Comparison of ENCODE assay signal across 8 mouse cellular contexts in the genomic region with DNA sequence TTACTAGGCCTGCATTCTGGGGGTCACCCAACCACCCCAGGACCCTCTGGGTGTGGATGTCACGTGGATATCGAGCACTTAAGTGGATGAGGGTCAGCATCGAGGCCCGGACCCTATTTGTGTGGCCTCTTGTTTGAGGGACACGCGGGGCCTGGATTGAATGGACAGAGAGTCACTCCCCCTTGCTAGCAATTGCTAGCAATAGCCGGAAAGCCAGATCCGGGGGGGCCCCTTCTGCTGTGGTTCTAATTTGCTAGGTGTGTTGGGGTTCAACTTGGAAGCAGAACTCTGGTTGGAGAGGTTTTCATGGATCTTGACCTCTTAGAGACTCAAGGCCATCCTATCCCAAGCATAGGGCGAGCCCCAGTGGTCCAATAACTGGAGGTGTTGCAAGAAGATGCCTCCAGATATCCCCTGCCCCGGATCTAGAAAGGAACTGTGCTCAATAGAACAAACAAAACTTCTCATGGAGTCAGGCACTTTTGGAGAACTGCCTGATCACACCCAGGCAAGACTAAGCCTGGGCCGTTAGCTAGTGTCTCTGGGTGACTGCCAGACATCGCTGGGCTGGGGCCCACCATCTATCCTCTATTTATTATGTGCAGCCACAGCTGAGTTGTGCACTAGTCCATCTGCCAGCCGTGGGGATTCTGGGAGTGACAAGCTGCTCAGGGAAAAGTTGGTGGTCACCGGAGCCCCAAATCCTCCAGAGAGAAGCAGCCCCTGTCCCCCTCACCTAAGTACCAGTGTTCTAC. TPM values are rescaled to one million over a fixed set of nuclear protein-coding genes. Genes with fewer than 3 reads are reported as not detected.
A peak's percentile ranks its signal among the peaks of the same experiment; 100 is the strongest.
DNase-seq lines count a peak whose midpoint lies in the region; ATAC-seq lines count a peak whose summit lies in the region.

No protein-coding gene starts in this region.

- peak; percentile 79 for DNase-seq in urinary bladder, postnatal 14 days (ENCODE audit: low spot score)
- no peak for DNase-seq in urinary bladder, adult 18-20 months (ENCODE audit: low spot score in 2 of 2)
- DNase-seq in kidney, postnatal 10 days, result peak; percentile 85
- DNase-seq in liver, embryonic 13.5 days, result no peak
- peak; percentile 74 to 78 for DNase-seq in urinary bladder, postnatal 4 days (ENCODE audit: low spot score in 2 of 2)

- peak overlapping the region; percentile 100 for H3K27ac ChIP-seq in heart, embryonic 14.5 days (replicated peaks in 1 of 2; ENCODE audit: control insufficient read depth in 1 of 2, insufficient read depth in 1 of 2, low read depth in 2 of 2, low read length in 2 of 2)
- H3K27ac ChIP-seq in liver, embryonic 13.5 days, result peak overlapping the region; percentile 100
- H3K27ac ChIP-seq in neural tube, embryonic 13.5 days (replicated peaks), result peak overlapping the region; percentile 100

- H3K9me3 ChIP-seq in heart, embryonic 14.5 days (ENCODE audit: control insufficient read depth, low read length), result no peaks in the 10 kb centered on the region
- no peaks in the 10 kb centered on the region for H3K9me3 ChIP-seq in liver, embryonic 13.5 days (replicated peaks)
- no peaks in the 10 kb centered on the region for H3K9me3 ChIP-seq in neural tube, embryonic 13.5 days

- no peaks in the 10 kb centered on the region for H3K27me3 ChIP-seq in heart, embryonic 14.5 days (ENCODE audit: control insufficient read depth, insufficient read depth, low read length)
- no peaks in the 10 kb centered on the region for H3K27me3 ChIP-seq in liver, embryonic 13.5 days
- H3K27me3 ChIP-seq in neural tube, embryonic 13.5 days, result no peaks in the 10 kb centered on the region

- ATAC-seq in erythroblast, adult 5-6 weeks (replicated peaks; ENCODE audit: low FRiP score, poor library complexity, severe bottlenecking), result 0 out of 2 replicates have a peak, but pooled peaks have one; percentile 2
- no peak for ATAC-seq in heart, embryonic 14.5 days (ENCODE audit: insufficient number of reproducible peaks, insufficient read depth, low FRiP score, low read depth)
- no peak for ATAC-seq in liver, embryonic 13.5 days (ENCODE audit: low read depth)
- peak; percentile 10; the same call in 1 of the 2 replicates for ATAC-seq in neural tube, embryonic 13.5 days (ENCODE audit: low read depth)

- peaks cover 35 to 47% of the 10 kb centered on the region in 2 experiments for H3K4me1 ChIP-seq in heart, embryonic 14.5 days (ENCODE audit: control insufficient read depth in 2 of 2, insufficient read depth in 2 of 2, low read length in 2 of 2)
- H3K4me1 ChIP-seq in liver, embryonic 13.5 days (replicated peaks), result peaks cover 81% of the 10 kb centered on the region
- peaks cover 61% of the 10 kb centered on the region for H3K4me1 ChIP-seq in neural tube, embryonic 13.5 days (replicated peaks)

- peak overlapping the region; percentile 72 to 100 for H3K4me3 ChIP-seq in heart, embryonic 14.5 days (ENCODE audit: control insufficient read depth in 1 of 2, insufficient read depth in 1 of 2, low read depth in 1 of 2, low read length in 2 of 2)
- peak overlapping the region; percentile 99 for H3K4me3 ChIP-seq in liver, embryonic 13.5 days (replicated peaks)
- H3K4me3 ChIP-seq in neural tube, embryonic 13.5 days, result peak overlapping the region; percentile 92

- H3K4me2 ChIP-seq in heart, embryonic 14.5 days (ENCODE audit: low read length), result peak overlapping the region; percentile 91
- peak overlapping the region; percentile 93 for H3K4me2 ChIP-seq in liver, embryonic 13.5 days
- H3K4me2 ChIP-seq in neural tube, embryonic 13.5 days, result peak overlapping the region; percentile 83

- H3K9ac ChIP-seq in heart, embryonic 14.5 days (ENCODE audit: low read length), result peak overlapping the region; percentile 86
- H3K9ac ChIP-seq in liver, embryonic 13.5 days, result peak overlapping the region; percentile 100
- H3K9ac ChIP-seq in neural tube, embryonic 13.5 days, result peak overlapping the region; percentile 87

- H3K36me3 ChIP-seq in heart, embryonic 14.5 days (ENCODE audit: control insufficient read depth, insufficient read depth, low read length), result peaks cover 35% of the 10 kb centered on the region
- H3K36me3 ChIP-seq in liver, embryonic 13.5 days, result peaks cover 34% of the 10 kb centered on the region
- peaks cover 32% of the 10 kb centered on the region for H3K36me3 ChIP-seq in neural tube, embryonic 13.5 days

- WGBS in heart, embryonic 14.5 days, result 18% methylated on average over 14 of the region's 14 CpGs
- WGBS in liver, embryonic 13.5 days (ENCODE audit: insufficient replicate concordance), result 36% methylated on average over 14 of the region's 14 CpGs
- 21% methylated on average over 14 of the region's 14 CpGs for WGBS in neural tube, embryonic 13.5 days

RNA-seq across cellular contexts. Expression of a gene that starts 0.7 kb away (rescaled TPM):
- total RNA-seq in erythroblast, adult 5-6 weeks (2015; ENCODE audit: low replicate concordance), result 4,143 and 4,236 TPM in 2 replicates
- 1,451 and 2,396 TPM in 2 replicates for total RNA-seq in erythroblast, adult 5-6 weeks (2017; ENCODE audit: low replicate concordance)
- 5,159 and 5,554 TPM in 2 replicates for polyA plus RNA-seq in heart, embryonic 14.5 days (2014; fragmentation: Nextera tagmentation; extraction: Ambion mirVana)
- polyA plus RNA-seq in liver, embryonic 13.5 days (2015; fragmentation: Nextera tagmentation; extraction: Ambion mirVana), result 8,250 and 9,425 TPM in 2 replicates
- polyA plus RNA-seq in neural tube, embryonic 13.5 days (2015; fragmentation: Nextera tagmentation; extraction: Ambion mirVana), result 15,088 and 16,772 TPM in 2 replicates

RNA-seq across cellular contexts. Expression of a gene that starts 12.0 kb away (rescaled TPM):
- total RNA-seq in erythroblast, adult 5-6 weeks (2015; ENCODE audit: low replicate concordance), result 0.84 and 8.3 TPM in 2 replicates
- total RNA-seq in erythroblast, adult 5-6 weeks (2017; ENCODE audit: low replicate concordance), result 0.56 and 1.4 TPM in 2 replicates
- polyA plus RNA-seq in heart, embryonic 14.5 days (2014; fragmentation: Nextera tagmentation; extraction: Ambion mirVana), result 5.5 and 7.2 TPM in 2 replicates
- polyA plus RNA-seq in liver, embryonic 13.5 days (2015; fragmentation: Nextera tagmentation; extraction: Ambion mirVana), result 3.7 and 4.2 TPM in 2 replicates
- 25.5 and 28.2 TPM in 2 replicates for polyA plus RNA-seq in neural tube, embryonic 13.5 days (2015; fragmentation: Nextera tagmentation; extraction: Ambion mirVana)

RNA-seq across cellular contexts. Expression of a gene that starts 52.9 kb away (rescaled TPM):
- total RNA-seq in erythroblast, adult 5-6 weeks (2015; ENCODE audit: low replicate concordance), result not detected in 2 replicates
- not detected in 2 replicates for total RNA-seq in erythroblast, adult 5-6 weeks (2017; ENCODE audit: low replicate concordance)
- polyA plus RNA-seq in heart, embryonic 14.5 days (2014; fragmentation: Nextera tagmentation; extraction: Ambion mirVana), result 120 and 124 TPM in 2 replicates
- polyA plus RNA-seq in liver, embryonic 13.5 days (2015; fragmentation: Nextera tagmentation; extraction: Ambion mirVana), result 29.5 and 38.3 TPM in 2 replicates
- 517 and 659 TPM in 2 replicates for polyA plus RNA-seq in neural tube, embryonic 13.5 days (2015; fragmentation: Nextera tagmentation; extraction: Ambion mirVana)

Comparison
In these comparisons a context has a peak if more than half of its experiments do, and no peak if none do; other contexts are left out.
1. DNase-seq: peak in urinary bladder, postnatal 14 days (single experiment), kidney, postnatal 10 days (single experiment) and urinary bladder, postnatal 4 days (2 of 2); none in urinary bladder, adult 18-20 months (0 of 2) and liver, embryonic 13.5 days (single experiment).
2. ATAC-seq: peak in erythroblast, adult 5-6 weeks (single experiment) and neural tube, embryonic 13.5 days (single experiment); none in heart, embryonic 14.5 days (single experiment) and liver, embryonic 13.5 days (single experiment).
3. Peak in every context shown above with its lines, with median percentiles within 50 percentile points of each other: H3K27ac ChIP-seq, H3K4me2 ChIP-seq, H3K4me3 ChIP-seq and H3K9ac ChIP-seq.